Mouse (Mus musculus) telencephalon, adult 2 months (tissue): ENCODE results near the gene Mesd.
"Not testable (repeated sequence)": the region's sequence is repeated elsewhere in the genome, so short reads cannot be mapped to it uniquely, and the experiment has no call there.

ENCODE experiments used
- DNase-seq: peaks from one replicate; pipeline ENCODE4 v3.0.0-alpha.2; 2011; ENCODE audit warnings: low read depth, low spot score

Gene Mesd

DNA sequence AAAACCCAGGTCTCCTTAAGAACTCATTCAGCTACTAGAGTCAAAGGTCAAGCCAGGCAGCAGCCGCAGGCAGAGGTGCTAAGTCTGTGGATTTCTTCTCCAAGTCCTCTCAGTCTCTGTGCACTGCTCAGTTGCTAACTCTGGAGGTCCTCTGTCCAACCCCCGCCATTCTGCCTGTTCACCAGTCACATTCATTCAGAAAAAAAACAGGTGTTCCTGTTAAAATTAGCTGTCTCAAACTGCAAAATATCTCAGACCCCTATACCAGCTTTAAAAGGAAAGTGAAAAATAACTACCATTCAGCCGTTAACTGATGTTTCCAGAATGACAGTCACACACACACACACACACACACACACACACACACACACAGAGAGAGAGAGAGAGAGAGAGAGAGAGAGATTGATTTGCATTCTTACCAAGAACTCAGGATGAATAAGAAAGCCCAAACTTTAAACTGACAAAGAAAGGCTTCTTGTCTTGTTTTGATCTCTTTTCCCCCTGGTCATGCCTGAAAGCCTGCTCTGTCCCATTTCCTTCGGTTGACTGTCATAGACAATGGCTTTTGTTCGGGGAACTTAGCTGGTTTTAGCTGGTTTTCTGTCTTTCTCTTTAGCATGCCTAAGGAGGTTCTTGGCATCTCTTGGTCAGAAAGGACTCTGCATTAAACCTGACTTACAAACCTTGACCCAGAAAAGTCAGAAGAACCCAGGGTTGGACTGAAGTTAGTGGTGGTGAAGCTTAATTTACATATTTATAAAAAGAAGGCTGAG, 5.4 kb upstream of the Mesd start:
- peak; percentile 23 for DNase-seq

DNA sequence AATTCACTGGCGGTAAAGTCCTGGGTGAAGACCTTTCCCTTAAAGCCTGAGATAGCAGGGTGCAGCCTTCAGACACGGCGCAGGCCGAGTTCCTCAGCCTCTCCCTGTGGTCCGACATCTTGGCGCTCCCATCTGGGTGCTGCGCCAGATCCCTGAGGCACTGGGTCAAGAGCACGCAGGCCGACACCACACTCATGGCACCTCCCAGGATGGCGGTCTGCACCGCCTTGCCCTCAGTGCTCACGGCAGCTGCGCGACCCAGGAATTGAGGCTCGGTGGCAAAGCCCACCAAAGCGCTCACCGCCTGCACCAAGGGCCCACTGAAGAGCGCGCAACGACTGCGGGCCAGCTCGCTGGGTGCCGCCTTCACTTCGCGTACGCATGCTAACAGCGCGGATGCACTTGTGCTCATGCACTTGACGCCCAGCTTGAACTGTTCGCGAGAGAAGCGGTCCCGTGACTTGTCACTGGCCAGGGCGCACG, 2.1 kb upstream of the Mesd start:
- no peak for DNase-seq

DNA sequence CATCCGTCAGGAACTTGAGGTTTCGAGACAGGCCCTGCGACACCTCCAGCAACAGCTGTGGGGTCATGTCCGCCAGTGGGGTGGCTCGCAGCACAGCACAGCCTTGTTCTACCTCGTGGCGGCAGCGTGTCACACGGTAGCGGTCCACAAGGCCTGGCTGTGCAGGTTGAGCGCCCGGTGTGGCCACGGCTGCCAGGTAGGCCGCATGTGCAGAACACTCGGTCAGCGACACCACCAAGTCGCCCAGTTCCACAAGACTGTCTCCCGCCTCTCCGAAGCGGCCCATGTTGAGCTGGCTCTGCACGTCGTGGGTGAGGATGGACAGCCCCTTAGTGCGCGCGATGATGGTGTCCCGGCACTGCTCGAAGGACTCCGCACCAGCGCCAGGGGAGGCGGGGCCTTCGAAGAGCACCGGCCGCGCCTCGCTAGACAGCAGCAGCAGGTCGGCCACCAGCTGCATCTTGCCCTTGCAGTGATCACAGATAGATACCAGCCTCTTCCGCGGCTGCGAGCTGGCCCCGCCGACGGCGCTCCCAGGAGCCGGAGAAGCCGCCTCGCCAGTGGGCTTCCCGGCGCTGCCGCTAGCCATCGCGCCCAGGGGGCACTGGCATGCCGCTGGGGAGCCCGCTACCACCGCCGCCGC, 1.5 kb upstream of the Mesd start:
- DNase-seq, result no peak

DNA sequence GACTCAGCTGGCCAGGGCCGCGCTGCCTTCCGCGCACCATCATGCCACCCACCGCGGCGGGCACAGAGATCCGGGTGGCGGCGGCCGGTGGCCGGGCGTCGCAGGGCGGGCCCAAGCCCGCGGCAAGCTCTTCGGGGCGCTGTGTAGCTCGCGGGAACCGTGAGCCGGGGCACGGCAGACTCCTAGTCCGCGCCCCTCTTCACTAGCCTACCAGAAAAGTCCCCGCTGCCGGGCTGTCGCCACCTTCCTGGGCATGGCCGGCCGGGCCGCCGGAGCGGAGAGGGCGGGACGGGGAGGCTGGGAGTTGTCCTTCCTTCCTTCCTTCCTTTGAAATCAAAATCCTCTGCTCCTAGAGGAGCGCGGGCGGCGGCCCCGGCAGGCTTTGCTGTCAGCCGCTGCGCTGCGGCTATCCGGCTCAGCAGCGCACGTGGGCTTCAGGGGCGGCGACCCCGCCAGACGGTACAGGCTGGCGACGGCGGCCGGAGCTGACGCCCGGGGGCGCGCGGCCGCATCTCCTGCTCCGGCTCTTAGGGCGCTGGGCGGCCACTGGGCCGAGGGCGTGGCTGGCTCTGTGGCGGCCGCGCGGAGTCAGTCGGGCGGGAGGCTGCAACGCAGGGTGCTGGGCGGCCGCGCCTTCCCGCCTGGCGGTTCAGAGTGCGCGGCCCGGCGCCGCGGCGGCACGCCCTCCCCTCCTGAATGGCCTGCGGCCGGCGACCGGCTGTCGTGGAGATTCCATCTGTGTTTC, 818 bp upstream of the Mesd start:
- DNase-seq, result no peak

DNA sequence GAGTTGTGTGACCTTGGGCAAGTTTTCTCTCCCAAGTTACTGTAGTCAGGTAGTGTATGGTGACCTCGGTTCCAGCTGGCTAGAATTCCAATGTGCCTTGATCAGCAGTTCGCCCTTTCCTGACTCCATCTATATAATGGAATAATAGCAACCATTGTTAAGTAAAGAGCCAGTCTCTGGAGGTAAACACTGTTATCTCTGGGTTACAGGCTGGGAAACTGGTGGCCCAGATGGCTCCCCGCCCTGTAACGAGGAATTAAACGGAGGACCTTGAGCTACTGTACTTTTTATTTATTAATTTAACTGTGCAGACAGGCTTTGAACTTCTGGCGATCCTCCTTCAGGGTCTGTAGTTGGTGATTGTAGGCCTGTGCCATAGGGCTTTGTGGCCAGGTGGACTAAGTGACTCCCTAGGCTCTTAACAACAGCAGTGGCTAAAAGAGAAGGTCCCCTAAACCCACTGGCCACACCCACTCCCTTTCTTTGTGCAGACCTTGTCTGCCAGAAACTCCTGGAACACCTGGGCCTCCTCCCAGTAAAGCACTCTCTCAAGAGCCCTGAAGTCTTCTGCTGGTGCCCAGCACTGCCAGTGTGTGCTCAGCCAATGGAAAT, 761 bp downstream of the Mesd start:
- DNase-seq, result no peak

DNA sequence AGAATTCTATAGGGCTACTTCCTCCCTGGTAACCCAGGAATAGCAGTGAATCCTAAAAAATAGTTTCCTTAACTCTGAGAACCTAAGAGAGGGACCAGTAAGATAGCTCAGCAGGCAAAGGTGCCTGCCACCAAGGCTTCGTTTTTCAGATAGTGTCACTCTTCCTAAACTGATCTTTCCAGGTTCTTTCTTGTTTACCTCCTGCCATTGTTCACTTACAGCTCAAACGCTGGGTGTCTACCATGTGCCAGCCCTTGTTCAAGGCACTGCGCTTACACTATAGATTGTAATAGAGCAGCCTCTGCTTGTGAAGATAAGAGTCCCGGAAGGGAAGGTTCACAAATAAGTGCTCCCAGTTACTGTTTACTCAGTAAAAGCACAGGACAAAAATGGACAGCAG, 1.6 kb downstream of the Mesd start:
- no peak for DNase-seq

DNA sequence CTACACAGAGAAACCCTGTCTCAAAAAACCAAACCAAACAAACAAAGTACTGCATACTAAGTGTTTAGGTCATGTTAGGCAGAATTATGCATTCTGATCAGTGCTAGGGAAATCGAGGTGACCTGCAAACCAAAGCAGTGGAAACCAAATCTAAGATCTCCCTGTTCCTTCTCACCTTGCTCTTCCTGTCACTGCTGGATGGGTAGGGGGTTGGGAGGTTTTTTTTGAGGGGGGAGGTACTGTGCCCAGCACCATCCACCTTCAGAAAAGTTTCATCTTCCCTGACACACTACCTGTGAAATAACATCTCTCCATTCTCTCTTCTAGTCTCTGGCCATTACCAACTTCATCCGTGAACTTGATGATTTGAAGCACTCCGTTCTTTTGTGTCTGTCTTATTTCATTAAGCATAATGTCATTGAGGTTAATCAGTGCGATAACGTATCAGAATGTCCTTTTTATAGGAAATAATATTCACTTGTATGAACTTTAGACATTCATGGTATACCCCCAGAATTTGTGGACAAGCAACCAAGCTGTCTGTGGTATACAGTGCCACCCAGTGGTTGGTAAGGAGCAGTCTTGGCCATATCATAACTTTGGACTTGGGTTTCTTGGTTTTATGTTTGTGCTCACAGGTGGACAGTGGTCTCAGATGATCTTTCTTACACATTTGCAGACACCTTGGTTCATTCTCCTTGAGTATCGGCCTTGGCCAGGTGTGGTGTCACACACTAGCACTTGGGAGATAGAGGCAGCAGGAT, 2.3 kb downstream of the Mesd start:
- no peak for DNase-seq

DNA sequence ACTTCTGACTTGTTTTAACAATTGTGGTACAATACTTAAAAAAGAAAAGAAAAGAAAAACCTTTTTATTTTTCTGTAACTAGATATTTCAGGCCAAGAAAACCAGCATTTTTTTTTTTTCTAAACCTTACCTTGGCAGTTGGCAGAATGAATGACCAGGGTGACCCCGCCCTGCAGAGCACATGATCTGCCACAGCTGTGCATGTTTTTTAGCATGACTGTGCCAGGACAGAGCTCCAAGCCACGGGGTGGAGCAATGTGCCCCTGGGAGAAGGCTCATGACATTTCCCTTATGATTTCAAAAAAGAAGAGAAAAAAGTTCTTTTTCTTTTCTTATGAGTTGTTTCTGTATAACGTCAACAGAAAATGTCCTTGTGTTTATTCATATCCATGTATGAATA, 5.1 kb downstream of the Mesd start:
- DNase-seq, result no peak

DNA sequence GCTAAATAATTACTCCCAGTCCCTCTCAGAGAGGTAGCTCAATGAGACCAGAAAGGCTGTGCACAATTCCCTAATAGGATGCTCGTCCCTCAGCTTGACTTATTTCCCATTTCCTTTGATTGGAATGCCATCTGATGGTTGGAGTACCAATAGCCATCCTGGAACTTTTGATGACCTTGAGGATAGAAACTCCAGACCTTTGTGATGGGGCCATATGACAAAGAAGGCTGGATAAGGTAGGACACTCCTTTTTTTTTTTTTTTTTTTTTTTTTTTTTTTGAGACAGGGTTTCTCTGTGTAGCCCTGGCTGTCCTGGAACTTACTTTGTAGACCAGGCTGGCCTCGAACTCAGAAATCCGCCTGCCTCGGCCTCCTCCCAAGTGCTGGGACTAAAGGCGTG, 5.7 kb downstream of the Mesd start:
- DNase-seq, result not testable (repeated sequence)

DNA sequence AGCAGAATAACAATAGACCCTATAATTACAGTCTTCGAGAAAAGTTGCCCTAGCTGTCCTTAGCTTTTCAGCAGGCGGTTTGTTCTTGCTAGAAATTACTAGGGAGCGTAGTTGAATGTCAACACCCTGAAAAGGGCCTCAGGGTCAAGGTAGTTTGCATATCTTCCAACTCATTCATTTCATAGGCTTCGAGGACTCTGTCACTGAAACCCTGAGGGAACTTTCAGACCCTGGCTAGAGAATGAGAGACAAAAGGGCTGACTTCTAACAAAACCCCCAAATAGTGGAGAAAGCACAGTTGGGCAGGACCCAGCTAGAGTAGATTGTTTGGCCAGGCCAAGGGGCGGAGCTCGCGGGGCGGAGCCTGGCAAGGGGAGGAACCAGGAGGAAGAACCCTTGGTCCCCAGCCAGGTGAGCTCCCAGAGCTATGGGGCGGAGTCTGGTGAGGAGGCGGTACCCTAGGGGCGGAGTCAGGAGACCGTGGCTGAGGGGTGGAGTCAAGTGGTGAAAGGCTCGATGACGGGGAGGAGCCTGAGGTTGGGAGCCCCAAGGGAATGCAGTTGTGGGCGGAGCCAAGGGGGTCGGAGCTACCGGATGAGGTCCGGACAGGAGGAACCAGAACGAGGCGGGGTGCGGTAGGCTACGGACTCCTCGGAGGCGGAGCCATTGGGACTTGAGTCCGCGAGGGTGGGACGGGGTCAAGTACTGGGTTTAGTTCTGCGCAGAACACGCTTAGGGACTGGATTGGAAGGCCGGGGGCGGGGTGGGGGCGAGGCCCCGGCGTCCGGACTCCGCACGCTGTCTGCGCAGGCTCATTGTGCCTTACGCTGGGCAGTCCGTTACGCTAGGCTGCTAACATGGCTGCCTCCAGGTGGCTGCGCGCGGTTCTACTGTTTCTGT, 7.4 kb downstream of the Mesd start:
- DNase-seq, result peak; percentile 96

DNA sequence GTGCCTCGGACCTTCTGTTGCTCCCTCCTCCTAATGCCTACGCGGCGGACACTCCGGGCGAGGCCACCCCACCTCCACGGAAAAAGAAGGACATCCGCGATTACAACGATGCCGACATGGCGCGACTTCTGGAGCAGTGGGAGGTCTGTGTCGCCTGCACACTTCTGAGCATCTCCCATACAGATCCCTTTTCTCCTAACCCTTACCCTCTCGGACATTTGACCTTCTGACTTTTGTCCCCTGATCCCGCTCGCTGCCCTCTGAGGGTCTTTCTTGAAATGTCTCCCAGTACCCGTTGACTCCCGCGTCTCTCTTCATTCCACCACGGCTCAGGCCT, 8.0 kb downstream of the Mesd start:
- no peak for DNase-seq

DNA sequence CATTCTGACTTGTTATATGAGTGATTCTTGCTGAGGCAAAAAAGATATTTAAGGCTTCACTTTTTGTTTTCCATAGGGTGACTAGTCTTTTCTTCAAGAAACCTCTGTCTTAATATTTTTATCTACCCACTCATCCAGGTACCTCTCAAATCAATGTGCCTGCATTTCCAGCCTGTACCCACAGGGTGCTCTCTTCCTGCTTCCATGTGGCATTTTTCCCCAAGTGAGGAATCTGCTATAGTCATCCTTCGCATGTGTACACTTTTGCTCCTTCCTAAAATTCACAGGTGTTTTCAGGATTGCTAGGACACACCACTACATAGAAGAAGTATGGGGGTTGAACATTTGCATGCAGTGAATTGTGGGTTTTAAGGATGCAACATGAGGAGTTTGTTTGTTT, 10.1 kb downstream of the Mesd start:
- no peak for DNase-seq

DNA sequence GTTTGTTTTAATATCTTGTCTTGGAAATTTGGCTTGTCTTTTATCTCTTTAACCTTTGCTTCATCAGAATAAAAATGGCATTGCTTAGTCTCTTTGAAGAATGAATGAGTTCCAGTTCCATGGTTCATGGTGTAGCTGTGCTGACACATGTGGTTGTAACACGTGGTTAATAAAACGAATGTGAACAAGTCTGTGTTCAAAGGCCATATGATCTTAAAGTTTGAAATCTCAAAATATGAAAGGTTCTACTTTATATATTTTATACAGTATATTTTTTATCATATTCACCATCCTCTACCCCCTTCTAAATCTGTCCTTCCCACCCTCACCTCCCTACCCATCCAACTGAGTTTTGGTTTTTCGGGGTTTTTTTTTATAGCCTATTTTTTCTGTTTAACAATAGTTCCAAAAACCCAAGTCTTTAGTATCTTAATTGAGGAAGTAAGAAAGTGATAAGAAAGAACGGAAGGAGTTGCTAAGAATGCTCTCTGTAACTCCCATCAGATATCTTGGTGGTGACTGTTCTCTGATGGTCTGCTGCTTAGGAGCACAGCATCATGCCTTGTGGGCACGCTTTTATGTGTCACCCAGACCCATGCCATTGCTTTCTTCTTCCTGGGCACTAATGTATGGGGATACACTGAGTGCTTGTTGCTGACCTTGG, 11.9 kb downstream of the Mesd start:
- DNase-seq, result no peak

DNA sequence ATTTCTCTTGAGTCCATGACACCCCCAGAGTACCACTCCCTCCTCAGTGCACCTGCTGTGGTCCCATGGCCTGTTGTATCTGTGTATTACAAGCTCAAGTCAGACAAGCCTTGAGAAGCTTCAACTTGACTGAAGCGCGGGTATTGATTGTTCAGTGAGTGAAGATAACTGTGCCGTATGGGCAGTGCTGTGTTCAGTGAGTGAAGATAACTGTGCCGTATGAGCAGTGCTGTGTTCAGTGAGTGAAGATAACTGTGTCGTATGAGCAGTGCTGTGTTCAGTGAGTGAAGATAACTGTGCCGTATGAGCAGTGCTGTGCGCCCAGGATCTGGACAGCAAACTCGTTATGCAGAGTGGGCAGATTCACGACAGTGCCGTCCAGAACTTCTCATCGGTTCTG, 14.0 kb downstream of the Mesd start:
- DNase-seq, result no peak

DNA sequence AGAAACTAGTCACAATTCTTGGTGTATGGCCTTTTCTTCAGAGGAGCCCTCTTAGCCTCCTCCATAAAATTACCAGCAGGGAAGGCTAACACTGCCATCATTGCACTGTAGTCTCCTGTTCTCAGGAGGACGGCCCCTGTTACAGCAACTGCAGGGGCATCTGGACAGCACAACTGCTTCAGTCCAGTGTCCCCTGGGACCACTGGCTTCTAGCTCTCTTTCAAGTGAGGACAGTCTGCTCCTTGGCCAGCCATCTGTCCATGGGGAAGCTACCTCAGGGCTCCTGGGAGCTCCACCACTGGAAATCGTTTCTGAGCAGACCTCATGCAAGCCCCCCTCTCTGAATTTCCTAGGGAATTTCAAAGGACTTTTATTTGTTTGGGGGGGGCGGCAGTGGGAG, 16.3 kb downstream of the Mesd start:
- no peak for DNase-seq

DNA sequence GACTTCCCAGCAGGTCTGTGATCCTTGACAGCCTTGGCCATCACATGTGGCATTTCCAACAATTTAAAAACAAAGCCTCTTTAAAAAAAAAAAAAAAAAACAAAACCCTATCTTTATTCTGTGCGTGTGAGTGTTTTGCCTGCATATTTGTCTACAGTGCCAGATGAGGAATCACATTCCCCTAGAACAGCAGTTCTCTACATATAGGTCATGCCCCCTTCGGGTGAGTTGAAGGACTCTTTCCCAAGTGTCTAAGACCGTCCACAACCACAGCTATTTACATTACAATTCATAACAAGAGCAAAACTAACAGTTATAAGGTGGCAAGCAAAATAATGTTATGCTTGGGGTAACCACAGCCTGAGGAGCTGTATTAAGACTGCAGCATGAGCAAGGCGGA, 17.2 kb downstream of the Mesd start:
- no peak for DNase-seq

DNA sequence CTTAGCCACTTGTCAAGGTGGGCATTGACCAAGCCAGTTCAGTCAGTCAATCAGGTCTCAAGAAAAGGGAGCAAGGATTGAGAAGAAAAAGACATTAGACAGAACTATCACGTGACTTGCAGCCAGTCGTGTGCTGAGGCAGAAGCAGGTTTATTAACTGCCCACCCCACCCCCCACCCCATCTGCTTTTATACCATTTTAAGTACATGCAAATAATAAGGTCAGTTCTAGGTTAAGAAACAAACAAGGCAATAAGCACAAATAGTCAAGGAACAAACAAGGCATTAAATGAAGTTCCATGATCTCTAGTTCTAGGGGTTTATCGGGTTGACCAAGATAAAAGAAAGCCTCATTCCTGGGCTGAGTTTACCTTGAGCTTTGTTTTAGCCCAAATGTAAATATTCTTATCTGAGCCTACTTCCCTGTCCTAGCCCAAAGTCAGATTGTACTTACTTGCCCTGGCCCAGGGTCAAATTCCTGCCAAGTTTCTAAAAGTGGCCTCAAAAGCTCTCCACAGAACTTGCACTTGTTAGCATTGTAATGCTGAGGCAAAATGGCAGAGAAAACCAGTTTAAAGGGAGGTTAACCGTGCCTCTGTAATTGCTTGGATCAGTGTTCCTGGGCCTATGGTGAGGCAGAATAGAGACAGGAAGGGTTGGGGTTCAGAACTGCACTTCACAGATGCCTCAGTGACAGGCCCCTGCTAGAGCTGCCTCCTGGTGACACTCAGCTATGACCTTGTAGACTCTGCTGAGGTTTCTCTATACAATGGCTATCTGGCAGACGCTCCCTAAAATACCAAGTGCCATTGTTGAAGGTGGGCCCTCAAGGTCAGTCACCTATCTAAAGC, 18.3 kb downstream of the Mesd start:
- DNase-seq, result no peak

DNA sequence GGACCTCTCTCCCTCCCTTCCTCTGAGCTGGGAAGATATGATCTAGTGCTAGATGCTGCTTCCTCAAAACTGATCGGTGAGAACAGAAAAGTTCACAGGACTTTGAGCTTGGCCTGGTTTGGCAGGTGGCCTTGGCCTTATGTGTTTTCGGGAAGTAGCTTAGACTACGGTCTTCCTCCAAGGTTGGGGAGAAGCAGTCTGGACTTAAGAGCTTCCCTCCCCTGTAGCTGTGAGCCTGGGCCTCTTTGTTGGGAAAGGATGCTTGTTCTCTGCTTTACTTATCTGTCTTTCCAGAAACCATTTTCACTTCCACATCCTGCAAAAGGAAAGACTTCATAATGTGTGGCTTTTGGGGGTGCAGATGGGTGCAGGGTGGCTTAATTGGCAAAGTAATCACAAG, 20.6 kb downstream of the Mesd start:
- no peak for DNase-seq

DNA sequence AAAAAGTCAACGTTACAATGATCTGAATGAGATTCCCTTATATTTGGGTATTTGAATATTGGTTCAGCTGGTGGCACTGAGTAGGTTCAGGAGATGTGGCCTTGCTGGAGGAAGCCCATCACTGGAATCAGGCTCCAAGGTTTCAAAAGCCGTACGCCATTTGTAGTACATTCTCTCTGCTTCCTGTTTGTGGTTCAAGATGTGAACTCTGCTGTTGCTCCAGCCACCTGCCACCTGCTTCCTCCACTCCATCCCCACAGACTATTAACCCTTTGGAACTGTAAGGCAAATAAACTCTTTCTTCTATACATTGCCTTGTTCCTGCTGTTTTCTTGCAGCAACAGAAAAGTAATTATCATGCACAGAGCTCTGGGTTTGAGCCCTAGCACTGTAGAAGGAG, 27.6 kb downstream of the Mesd start:
- DNase-seq, result no peak
